Mouse (Mus musculus) spleen, adult 2 months (tissue): ENCODE measurements at regions not wholly inside any gene's neighbourhood (a gene's known extent, or its start where the extent isn't known, plus 50 kb on each side); places are given as distances from the start of the nearest gene placed in this dataset.

ENCODE experiments used
- DNase-seq, 2 experiments: peaks; one replicate each; pipeline versions ENCODE4 v3.0.0 to v3.0.0-alpha.2; 2012 to 2021; ENCODE audit warnings: low spot score in 2 of 2, low read depth in 1 of 2
- H3K27ac ChIP-seq: fragments of 200-500 bp; 2 replicates; pipeline ENCODE4 v1.5.1; 2012; ENCODE audit warnings: low read length, inconsistent platforms; ENCODE audit not compliant: insufficient read depth
- H3K27me3 ChIP-seq: fragments of 200-500 bp; 2 replicates; pipeline ENCODE4 v1.6.1; 2012; ENCODE audit warnings: mild to moderate bottlenecking, moderate library complexity, low read length, inconsistent platforms; ENCODE audit not compliant: control insufficient read depth, insufficient read depth
- H3K36me3 ChIP-seq: fragments of 200-500 bp; 2 replicates; pipeline ENCODE4 v1.6.1; 2012; ENCODE audit warnings: mild to moderate bottlenecking, low read length, inconsistent platforms; ENCODE audit not compliant: control insufficient read depth, insufficient read depth
- H3K4me1 ChIP-seq: fragments of 200-500 bp; 2 replicates; pipeline ENCODE4 v1.6.1; 2011; ENCODE audit warnings: inconsistent platforms; ENCODE audit not compliant: control insufficient read depth, insufficient read depth, insufficient read length
- H3K4me3 ChIP-seq: fragments of 200-500 bp; 2 replicates; pipeline ENCODE4 v1.5.1; 2011; ENCODE audit warnings: mild to moderate bottlenecking, inconsistent platforms; ENCODE audit not compliant: insufficient read depth, insufficient read length; ENCODE audit errors: extremely low read depth
- CTCF ChIP-seq: fragments of 200-500 bp; IDR thresholded peaks from 2 replicates; pipeline ENCODE4 v1.5.1; 2011; ENCODE audit warnings: mild to moderate bottlenecking, inconsistent platforms; ENCODE audit not compliant: insufficient read depth, insufficient read length, insufficient replicate concordance; ENCODE audit errors: extremely low read depth
- POLR2A ChIP-seq: fragments of 200-500 bp; IDR thresholded peaks from 2 replicates; pipeline ENCODE4 v1.6.1; 2011; ENCODE audit warnings: low read depth, low read length, inconsistent platforms
- WGBS: fragments of 180-500 bp; shearing (Covaris S2); methylation state at CpG from one replicate; pipeline ENCODE4 v1.1.7; 2018; 5-methylcytosine and 5-hydroxymethylcytosine counted together

DNA sequence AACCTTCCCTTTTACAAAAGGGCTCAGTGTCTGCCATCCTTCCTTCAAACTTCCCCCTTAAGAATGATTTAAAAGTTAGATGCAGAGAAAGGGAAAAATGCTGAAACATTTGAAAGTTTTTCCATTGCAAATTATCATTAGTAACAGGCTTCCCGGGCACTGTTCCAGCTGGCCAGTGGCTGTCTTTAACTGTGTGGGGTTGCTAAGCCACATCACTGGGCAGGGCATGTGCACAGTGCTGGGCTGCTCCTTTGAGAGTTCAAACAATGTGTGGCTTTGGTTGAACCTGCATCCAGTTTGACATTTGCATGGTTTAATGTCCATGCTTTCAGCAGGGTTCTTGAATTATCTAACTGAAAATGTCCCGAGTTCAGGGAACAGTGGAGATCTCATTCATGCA, 512.1 kb upstream of the Id2 start:
- TF ChIP-seq CTCF (no peak), POLR2A (no peak)
- Histone ChIP-seq H3K27ac (no peak overlapping the region), H3K27me3 (no peaks in the 10 kb centered on the region), H3K36me3 (no peaks in the 10 kb centered on the region), H3K4me1 (no peaks in the 10 kb centered on the region), H3K4me3 (no peak overlapping the region)
- DNase-seq, result no peak
- WGBS, result 74% methylated on average over 2 of the region's 2 CpGs

DNA sequence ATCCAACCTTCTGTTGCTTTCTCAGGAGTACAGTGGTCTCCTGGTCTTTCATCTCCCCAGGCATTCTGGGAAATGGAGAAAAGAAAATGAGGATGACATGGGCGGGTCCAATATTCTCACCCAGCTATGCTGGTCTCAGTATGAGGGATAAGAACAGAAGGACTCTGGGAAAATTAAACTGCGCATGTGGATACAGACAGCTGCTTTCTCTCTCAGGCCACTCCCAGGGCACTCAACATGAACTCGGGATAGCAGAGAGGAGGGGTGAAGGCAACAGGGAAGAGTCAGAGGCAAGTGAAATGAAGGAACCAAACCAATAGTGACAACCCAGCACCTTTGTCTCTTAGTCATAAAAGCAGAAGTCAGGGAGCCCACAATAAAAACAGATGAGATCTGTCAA, 508.5 kb upstream of the Id2 start:
- WGBS, result 73% methylated on average over 3 of the region's 3 CpGs
- no peaks in the 10 kb centered on the region for H3K27me3 ChIP-seq
- no peaks in the 10 kb centered on the region for H3K4me1 ChIP-seq
- no peak overlapping the region for H3K27ac ChIP-seq
- no peaks in the 10 kb centered on the region for H3K36me3 ChIP-seq
- DNase-seq, result no peak
- TF ChIP-seq POLR2A (no peak), CTCF (no peak)
- no peak overlapping the region for H3K4me3 ChIP-seq

DNA sequence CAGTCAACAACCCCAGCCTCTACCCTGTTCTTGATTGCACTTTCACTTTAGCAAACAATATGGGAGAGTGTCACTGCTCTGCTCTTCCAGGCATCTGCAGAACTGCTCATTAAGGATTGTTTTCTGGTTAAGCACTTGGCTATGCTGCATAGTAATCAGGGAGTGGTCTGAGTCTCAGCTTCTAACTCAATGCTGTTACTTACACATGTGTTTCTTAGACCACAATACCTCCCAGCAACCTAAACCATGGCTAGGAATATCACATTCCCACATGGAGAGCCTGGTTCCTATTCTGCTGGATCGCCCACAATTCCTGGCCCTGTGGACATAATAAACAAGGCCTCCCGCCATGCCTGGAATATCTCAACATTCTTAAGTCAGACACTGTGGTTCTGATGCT, 493.3 kb upstream of the Id2 start:
- no peak for DNase-seq
- WGBS, result 90% methylated on average over 2 of the region's 2 CpGs
- H3K27me3 ChIP-seq, result no peaks in the 10 kb centered on the region
- no peaks in the 10 kb centered on the region for H3K4me1 ChIP-seq
- TF ChIP-seq CTCF, result no peak
- no peak for TF ChIP-seq POLR2A
- no peak overlapping the region for H3K4me3 ChIP-seq
- H3K27ac ChIP-seq, result no peak overlapping the region
- H3K36me3 ChIP-seq, result no peaks in the 10 kb centered on the region

DNA sequence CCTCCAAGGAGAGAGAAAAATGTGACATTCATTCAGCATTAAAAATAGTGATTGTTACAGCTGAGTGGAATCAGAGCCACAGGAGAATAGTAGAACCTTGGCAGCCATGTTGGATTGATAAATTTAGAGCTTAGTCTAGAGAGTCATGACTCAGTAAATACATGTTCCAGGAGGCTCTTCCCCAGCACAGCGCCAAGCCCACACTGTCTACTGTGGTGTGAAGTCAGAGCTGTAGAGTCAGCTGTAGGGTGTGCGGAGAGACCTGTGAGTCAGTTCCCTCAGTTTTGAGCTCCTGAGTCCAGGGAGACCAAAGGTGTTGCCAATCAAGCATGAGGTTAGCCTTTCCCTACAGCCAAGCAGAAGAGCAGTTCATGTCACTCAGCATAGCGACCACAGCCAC, 488.8 kb upstream of the Id2 start:
- Histone ChIP-seq H3K36me3 (no peaks in the 10 kb centered on the region), H3K27ac (no peak overlapping the region), H3K4me3 (no peak overlapping the region), H3K4me1 (no peaks in the 10 kb centered on the region), H3K27me3 (no peaks in the 10 kb centered on the region)
- DNase-seq, result no peak
- 95% methylated on average over 3 of the region's 3 CpGs for WGBS
- no peak for TF ChIP-seq POLR2A

DNA sequence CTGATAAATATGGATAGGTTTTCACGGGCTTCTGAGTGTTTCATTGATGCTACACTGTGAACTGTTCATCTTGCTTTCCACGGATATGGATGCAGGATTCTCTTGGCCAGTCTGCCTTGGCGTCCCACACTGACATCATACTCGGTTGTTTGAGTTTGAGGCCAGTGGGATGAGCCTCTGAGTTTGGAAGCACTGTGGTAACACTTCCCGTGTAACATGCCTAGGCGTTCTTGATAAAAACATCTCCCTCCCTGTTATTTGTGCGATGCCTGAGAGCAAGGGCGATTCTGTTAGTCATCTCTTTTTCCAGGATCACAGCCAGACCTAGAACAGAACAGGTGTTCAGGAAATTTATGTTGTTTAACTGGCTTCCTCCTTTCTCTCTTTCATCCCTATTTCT, 482.5 kb upstream of the Id2 start:
- 84% methylated on average over 8 of the region's 8 CpGs for WGBS
- no peaks in the 10 kb centered on the region for H3K4me1 ChIP-seq
- H3K4me3 ChIP-seq, result no peak overlapping the region
- H3K36me3 ChIP-seq, result no peaks in the 10 kb centered on the region
- no peak for TF ChIP-seq CTCF
- TF ChIP-seq POLR2A, result no peak
- no peaks in the 10 kb centered on the region for H3K27me3 ChIP-seq
- H3K27ac ChIP-seq, result no peak overlapping the region
- DNase-seq, result no peak

DNA sequence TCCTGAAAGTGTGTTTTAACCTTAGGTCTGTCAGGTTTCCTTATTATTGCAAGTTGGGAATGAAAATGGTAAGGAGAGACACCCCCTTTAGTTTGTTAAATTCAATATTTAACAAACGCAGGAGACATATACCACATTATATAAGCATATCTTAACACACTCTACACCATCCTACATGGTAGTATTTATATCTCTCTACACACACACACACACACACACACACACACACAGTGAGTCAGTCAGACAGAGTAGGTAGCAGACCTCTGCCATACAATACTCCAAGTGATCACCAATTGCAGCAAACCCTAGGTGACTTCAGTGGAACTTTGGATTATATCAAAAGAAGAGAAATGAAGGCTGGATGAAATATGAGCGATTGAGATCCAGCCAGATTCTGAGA, 468.2 kb upstream of the Id2 start:
- TF ChIP-seq CTCF (no peak), POLR2A (no peak)
- no peak for DNase-seq
- Histone ChIP-seq H3K4me3 (no peak overlapping the region), H3K4me1 (no peaks in the 10 kb centered on the region), H3K36me3 (no peaks in the 10 kb centered on the region), H3K27ac (no peak overlapping the region), H3K27me3 (no peaks in the 10 kb centered on the region)
- 77% methylated on average over 2 of the region's 2 CpGs for WGBS

DNA sequence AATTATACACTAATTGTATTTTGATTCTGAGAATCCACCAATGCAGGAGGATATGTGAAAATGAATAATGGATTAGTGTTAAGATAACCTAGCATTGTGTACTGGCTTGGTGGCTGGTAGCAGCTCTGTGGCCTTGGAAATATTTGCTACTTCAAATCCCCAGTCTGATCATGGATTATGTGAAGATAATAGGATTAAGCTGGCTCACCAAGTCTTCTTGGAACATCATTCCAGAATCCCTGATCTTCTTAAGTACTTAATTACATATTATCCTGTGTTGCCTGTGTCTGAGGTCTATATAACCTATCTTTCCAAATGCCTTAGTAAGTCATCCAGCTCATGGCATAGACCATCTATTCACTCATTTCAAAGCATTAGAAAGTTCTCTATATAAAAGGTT, 462.7 kb upstream of the Id2 start:
- Histone ChIP-seq H3K27ac (no peak overlapping the region), H3K27me3 (no peaks in the 10 kb centered on the region), H3K4me1 (no peaks in the 10 kb centered on the region), H3K36me3 (no peaks in the 10 kb centered on the region), H3K4me3 (no peak overlapping the region)
- TF ChIP-seq CTCF (no peak), POLR2A (no peak)
- DNase-seq, result no peak

DNA sequence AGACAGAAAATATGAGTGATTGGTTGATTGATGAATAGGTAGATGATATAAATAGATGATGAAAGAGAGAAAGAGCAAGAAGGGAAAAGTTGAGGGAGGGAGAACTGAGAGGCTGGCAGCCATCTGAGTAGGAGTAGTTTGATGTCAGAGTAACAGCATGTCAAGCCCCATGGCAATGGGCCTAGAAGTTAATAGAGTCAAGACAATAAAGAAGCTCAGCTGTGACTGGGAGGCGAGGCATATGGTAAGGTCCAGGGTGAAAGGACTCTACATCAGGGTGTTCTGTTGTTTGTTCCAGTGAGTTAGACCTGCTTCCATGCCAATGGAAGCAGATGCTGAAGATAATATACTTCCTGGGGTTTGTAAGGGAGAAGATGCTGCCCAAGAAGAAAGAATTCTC, 456.7 kb upstream of the Id2 start:
- WGBS, result 84% methylated on average over 1 of the region's 1 CpGs

More for the DNA sequence above, 456.7 kb upstream of the Id2 start:
- no peak overlapping the region for H3K27ac ChIP-seq
- DNase-seq, result no peak
- no peak for TF ChIP-seq CTCF
- TF ChIP-seq POLR2A, result no peak
- H3K27me3 ChIP-seq, result no peaks in the 10 kb centered on the region; the same call in 1 of the 2 replicates
- no peaks in the 10 kb centered on the region for H3K4me1 ChIP-seq
- H3K36me3 ChIP-seq, result no peaks in the 10 kb centered on the region
- no peak overlapping the region for H3K4me3 ChIP-seq
